Comparison of ENCODE assay signal across 17 mouse cellular contexts in the genomic region with DNA sequence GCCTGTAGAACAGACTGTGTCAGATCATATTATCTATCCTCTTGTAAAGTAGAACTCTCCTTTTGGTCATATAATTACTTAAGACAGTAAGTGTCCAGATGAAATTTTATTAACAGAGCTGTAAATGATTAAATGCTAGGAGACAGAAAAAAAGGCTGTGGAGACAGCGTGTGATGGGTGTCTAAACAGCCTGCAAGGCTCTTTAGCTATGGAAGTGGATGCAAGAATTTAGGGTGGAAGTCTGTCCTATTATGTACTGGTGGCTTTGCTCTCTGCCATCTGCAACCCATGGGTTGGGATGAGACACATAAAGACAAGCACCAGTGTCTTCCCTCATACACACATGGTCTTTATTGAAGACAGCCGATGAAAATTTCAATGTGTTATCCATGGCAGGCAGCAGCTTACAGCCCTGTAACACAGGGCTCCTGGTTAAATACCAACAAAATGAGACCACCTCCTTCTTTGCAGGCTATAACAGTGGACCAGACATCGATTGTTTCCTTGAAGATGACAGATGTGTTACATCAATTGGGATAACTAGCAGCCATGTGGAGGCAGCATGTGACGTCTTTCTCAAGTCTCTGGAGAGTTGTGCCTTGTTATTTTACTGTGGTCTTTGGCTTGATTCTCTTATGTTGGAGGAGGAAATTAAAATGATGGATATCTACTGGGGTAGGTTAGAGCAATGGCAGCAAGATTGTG.
"Had no signal": no experiment of that assay in that cellular context is flagged by ENCODE, and none has a peak within 500 bp of the region (broad histone marks: within the 10 kb centered on the region; RNA-seq: fewer than 3 reads in every experiment).

No protein-coding gene starts in this region.

- H3K9me3 ChIP-seq: intestine, embryonic 15.5 days; limb, embryonic 12.5 days; liver, embryonic 12.5 days; liver, embryonic 15.5 days; lung, embryonic 15.5 days; megakaryocyte, embryonic 14.5 days had no signal

- DNase-seq: kidney, adult 8-10 months; layer of hippocampus, postnatal 36 days; liver; lung, adult 18-20 months; lung, postnatal 10 days; lung, postnatal 36 days; midbrain, embryonic 14.5 days; thymus, adult 18-20 months; thymus, postnatal 36 days had no signal

- H3K4me2 ChIP-seq: intestine, embryonic 15.5 days; limb, embryonic 12.5 days; liver, embryonic 12.5 days; liver, embryonic 15.5 days; lung, embryonic 15.5 days; midbrain, embryonic 11.5 days had no signal

- H3K27me3 ChIP-seq: intestine, embryonic 15.5 days; limb, embryonic 12.5 days; liver, embryonic 12.5 days; liver, embryonic 15.5 days; lung, embryonic 15.5 days; megakaryocyte, embryonic 14.5 days had no signal

- H3K9ac ChIP-seq: intestine, embryonic 15.5 days; limb, embryonic 12.5 days; liver, embryonic 12.5 days; liver, embryonic 15.5 days; lung, embryonic 15.5 days had no signal

- H3K27ac ChIP-seq: intestine, embryonic 15.5 days; left cerebral cortex, adult 2 months; limb, embryonic 12.5 days; liver, embryonic 12.5 days; liver, embryonic 15.5 days; lung, embryonic 15.5 days had no signal

- ATAC-seq: intestine, embryonic 15.5 days; liver, embryonic 12.5 days had no signal

- H3K4me3 ChIP-seq: intestine, embryonic 15.5 days; left cerebral cortex, adult 2 months; limb, embryonic 12.5 days; liver, embryonic 12.5 days; liver, embryonic 15.5 days; lung, embryonic 15.5 days; megakaryocyte, embryonic 14.5 days had no signal

- H3K4me1 ChIP-seq: intestine, embryonic 15.5 days; limb, embryonic 12.5 days; liver, embryonic 12.5 days; liver, embryonic 15.5 days had no signal

- H3K36me3 ChIP-seq: intestine, embryonic 15.5 days; liver, embryonic 12.5 days; liver, embryonic 15.5 days; lung, embryonic 15.5 days had no signal
